Mouse (Mus musculus): ENCODE measurements at regions not wholly inside any gene's neighbourhood (a gene's known extent, or its start where the extent isn't known, plus 50 kb on each side); places are given as distances from the start of the nearest gene placed in this dataset.

GRCm38 (mm10) chr7:113059967-113060284, 106.2 kb downstream of the Rassf10 start:
- TF ChIP-seq CTCF (conservative IDR thresholded peaks at IDR 0.05; ENCODE audit: low read length), result no peak
- TF ChIP-seq POU5F1 (IDR thresholded peaks at IDR 0.05; ENCODE audit: borderline replicate concordance, low read length), result no peak
- TF ChIP-seq NANOG (IDR thresholded peaks at IDR 0.05; ENCODE audit: borderline replicate concordance, low read length), result no peak
